Mouse (Mus musculus) heart, postnatal 14 days (tissue): ENCODE results near the gene Stx6. TPM values are rescaled to one million over a fixed set of nuclear protein-coding genes. Genes with fewer than 3 reads are reported as not detected.

Experiments
- DNase-seq, 2 experiments: peaks; one replicate each; pipeline ENCODE4 v3.0.0; 2021 to 2022
- intact Hi-C: fragments of 180-260 bp; cut with DNase I; formaldehyde crosslinking; loops from one replicate; pipeline ENCODE4 v1.15.1; 2025
- total RNA-seq, 2 experiments: library from RNA; stranded (reverse); gene quantifications; 2 replicates each; pipeline ENCODE4 v1.2.3; 2021

The Stx6 gene
- total RNA-seq, 2 experiments from 2014 or later: 32.1 to 35.9 TPM

GRCm38 (mm10) chr1:155204560-155205162, 46.1 kb downstream of the Stx6 start:
- DNase-seq: no peak
- intact Hi-C loops: no loop called here

- DNase-seq: no peak
- intact Hi-C loops: no loop called here
These were observed 46.8 kb downstream of the Stx6 start for GRCm38 (mm10) chr1:155205311-155205710.

GRCm38 (mm10) chr1:155205822-155206660, 47.5 kb downstream of the Stx6 start:
- intact Hi-C loops: no loop called here
- peak in 1 of 2 experiments; percentile 46 for DNase-seq

- no peak for DNase-seq
- intact Hi-C loops: no loop called here
These were observed 49.3 kb downstream of the Stx6 start for GRCm38 (mm10) chr1:155207859-155208258.

- intact Hi-C loops: no loop called here
- peak; percentile 65 to 66 for DNase-seq
These were observed 51.7 kb downstream of the Stx6 start for GRCm38 (mm10) chr1:155210011-155210763.

- intact Hi-C loops: no loop called here
- DNase-seq: no peak
These were observed 52.5 kb downstream of the Stx6 start for GRCm38 (mm10) chr1:155211017-155211416.

GRCm38 (mm10) chr1:155212081-155212480, 53.6 kb downstream of the Stx6 start:
- intact Hi-C loops: loop anchor here (2.0 kb wide), 1 partner anchor 47 kb away; no protein-coding TSS in a partner anchor
- no peak for DNase-seq

GRCm38 (mm10) chr1:155212493-155212892, 54.0 kb downstream of the Stx6 start:
- DNase-seq: peak in 1 of 2 experiments; percentile 57
- intact Hi-C loops: loop anchor here (2.0 kb wide), 1 partner anchor 48 kb away; no protein-coding TSS in a partner anchor

GRCm38 (mm10) chr1:155212936-155213774, 54.6 kb downstream of the Stx6 start:
- intact Hi-C loops: loop anchor here (2.0 kb wide), 1 partner anchor 48 kb away; no protein-coding TSS in a partner anchor
- DNase-seq: peak; percentile 54 to 68

GRCm38 (mm10) chr1:155213912-155214311, 55.4 kb downstream of the Stx6 start:
- intact Hi-C loops: loop anchor here (2.0 kb wide), 1 partner anchor 49 kb away; no protein-coding TSS in a partner anchor

GRCm38 (mm10) chr1:155215066-155215764, 56.7 kb downstream of the Stx6 start:
- no peak for DNase-seq
- intact Hi-C loops: loop anchor here (5.0 kb wide), 2 partner anchors 73 to 118 kb away; partner anchors contain the start of gene Ier5

More at GRCm38 (mm10) chr1:155213912-155214311, 55.4 kb downstream of the Stx6 start:
- DNase-seq: no peak

- intact Hi-C loops: loop anchor here (5.0 kb wide), 2 partner anchors 74 to 119 kb away; partner anchors contain the start of gene Ier5
- no peak for DNase-seq
These were observed 57.8 kb downstream of the Stx6 start for GRCm38 (mm10) chr1:155216313-155216712.

- no peak for DNase-seq
- intact Hi-C loops: loop anchor here (5.0 kb wide), 2 partner anchors 75 to 120 kb away; partner anchors contain the start of gene Ier5
These were observed 58.3 kb downstream of the Stx6 start for GRCm38 (mm10) chr1:155216844-155217243.

- DNase-seq: peak; percentile 60 to 70
These were observed 59.5 kb downstream of the Stx6 start for GRCm38 (mm10) chr1:155217865-155218541.

GRCm38 (mm10) chr1:155218924-155219323, 60.4 kb downstream of the Stx6 start:
- intact Hi-C loops: loop anchor here (1.0 to 5.0 kb wide), 3 partner anchors 77 to 170 kb away; partner anchors contain the start of gene Ier5
- DNase-seq: no peak

More at GRCm38 (mm10) chr1:155217865-155218541, 59.5 kb downstream of the Stx6 start:
- intact Hi-C loops: loop anchor here (1.0 to 5.0 kb wide), 3 partner anchors 76 to 169 kb away; partner anchors contain the start of gene Ier5

- intact Hi-C loops: loop anchor here (1.0 to 10.0 kb wide), 2 partner anchors 194 to 437 kb away; no protein-coding TSS in a partner anchor
- DNase-seq: peak; percentile 48 to 56
These were observed 63.7 kb downstream of the Stx6 start for GRCm38 (mm10) chr1:155222101-155222669.

GRCm38 (mm10) chr1:155223036-155223435, 64.5 kb downstream of the Stx6 start:
- no peak for DNase-seq
- intact Hi-C loops: loop anchor here (10.0 kb wide), 1 partner anchor 438 kb away; no protein-coding TSS in a partner anchor
